Mouse (Mus musculus): Measurements from ENCODE around the gene Rassf1.
"Not testable (repeated sequence)": the region's sequence is repeated elsewhere in the genome, so short reads cannot be mapped to it uniquely, and the experiment has no call there.

The Rassf1 gene

DNA sequence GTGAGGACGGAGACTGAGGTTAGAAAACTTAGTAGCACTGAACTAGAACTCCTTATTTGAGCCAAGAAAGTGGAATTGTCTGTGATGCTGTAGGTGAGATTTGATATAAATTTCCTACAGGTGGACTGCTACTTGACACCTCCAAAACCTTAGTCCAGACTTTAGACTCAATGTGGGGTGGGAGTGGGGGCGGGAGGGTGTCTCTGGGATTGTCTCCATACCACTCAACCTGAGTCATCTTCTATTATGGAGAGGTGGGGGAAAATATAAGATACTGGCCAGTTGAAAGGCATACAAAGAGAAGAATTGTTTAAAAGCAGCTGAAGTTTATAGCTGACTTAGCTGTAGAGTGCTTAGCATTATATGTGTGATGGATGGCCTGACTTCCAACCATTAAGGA is 4.3 kb downstream of the Rassf1 start:
- in situ Hi-C loops (cut with MseI, MboI), result no loop called here

DNA sequence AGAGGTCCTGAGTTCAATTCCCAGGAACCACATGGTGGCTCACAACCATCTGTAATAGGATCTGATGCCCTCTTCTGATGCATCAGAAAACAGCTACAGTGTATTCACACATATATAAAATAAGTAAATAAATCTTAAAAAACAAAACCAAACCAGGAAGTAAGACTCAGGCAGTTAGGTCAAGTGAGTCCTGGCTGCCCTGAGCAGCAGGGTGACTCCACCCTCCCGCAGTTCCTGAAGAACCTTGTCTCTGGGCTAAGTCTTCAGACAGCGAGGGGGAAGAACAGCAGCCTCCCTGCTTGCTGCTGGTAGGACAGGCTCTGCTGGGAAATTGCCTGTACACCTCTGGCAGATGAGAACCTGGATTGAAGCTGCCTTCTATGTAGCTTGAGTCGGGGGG is 5.0 kb downstream of the Rassf1 start:
- in situ Hi-C loops (cut with MseI, MboI), result no loop called here

DNA sequence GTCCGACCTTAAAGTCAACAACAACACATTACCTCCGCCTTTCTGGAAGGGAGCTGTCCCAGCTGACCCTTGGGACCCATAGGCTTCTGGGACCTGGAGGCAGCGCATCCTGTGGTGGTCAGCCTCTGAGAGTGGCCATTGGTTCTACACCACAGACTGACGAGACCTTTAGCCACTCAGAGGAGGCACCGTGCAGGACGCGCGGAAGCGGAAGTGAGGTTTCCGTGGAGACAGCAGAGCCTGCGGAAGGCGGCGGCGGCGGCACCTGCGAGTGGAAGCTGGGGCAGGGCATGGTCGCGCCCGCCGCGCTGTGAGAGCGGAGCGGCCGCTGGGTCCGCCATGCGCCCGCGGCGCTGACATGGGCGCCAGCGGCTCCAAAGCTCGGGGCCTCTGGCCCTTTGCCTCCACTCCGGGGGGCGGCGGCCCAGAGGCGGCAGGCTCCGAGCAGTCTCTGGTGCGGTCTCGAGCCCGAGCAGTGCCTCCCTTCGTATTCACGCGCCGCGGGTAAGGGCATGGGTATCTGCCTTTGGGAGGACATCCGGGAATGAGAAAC is 11.8 kb downstream of the Rassf1 start, which contains the start of gene Tusc2:
Gene Tusc2 (plus strand): TSS at position 227 of the 553 bp plus-strand sequence.
- in situ Hi-C loops (cut with MseI, MboI), result no loop called here

DNA sequence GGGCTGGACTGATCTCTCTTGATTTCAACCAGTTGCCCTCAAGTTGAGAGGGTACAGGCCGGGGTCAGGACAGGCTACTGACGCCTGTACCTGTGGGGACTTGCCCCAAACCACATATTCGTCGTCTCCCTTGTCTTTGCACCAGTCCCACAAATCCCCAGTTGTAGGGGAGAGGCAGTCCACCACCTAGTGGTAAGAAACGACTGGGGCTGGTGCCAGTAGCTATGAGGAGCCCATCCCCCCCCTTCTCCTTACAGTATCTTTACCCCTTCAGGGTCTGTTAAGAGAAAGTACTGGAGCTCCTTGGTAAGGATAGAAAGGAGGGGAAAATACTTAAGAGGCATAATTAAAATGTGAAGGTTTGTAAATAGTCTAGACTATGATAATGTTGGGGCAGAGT is 14.2 kb downstream of the Rassf1 start:
- in situ Hi-C loops (cut with MseI, MboI), result not testable (repeated sequence)

DNA sequence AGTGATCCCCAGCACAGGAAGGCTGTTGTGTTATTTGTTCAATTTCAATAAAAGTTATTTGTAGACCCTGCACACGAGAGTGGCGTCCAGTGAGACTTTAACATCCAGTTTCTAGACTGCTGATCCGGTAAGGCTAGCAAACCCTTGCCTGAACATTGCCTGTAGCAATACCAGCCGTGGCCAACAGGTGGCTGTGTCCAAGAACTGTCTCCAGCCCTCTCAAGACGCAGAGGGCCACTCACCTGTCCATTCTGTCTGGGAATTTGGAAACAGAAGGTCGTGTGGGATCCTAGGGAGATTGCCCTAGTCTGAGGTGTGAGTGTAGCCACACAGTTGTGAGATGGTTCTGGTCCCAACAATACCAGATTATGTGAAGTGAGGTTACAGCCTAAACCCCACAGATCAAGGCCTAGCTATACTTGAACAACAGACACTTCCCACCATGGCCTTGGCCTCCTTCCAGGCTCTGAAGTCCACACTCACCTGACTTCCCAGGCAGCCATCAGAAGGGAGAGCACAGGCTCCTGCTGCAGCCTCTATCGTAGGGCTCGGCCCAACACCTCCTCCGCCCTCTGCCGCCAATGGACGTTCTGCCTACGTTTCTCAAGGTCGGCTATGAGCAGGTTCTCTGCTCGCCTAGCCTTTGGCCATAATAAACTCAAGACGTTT is 14.8 kb downstream of the Rassf1 start:
- in situ Hi-C loops (cut with MseI, MboI), result no loop called here

DNA sequence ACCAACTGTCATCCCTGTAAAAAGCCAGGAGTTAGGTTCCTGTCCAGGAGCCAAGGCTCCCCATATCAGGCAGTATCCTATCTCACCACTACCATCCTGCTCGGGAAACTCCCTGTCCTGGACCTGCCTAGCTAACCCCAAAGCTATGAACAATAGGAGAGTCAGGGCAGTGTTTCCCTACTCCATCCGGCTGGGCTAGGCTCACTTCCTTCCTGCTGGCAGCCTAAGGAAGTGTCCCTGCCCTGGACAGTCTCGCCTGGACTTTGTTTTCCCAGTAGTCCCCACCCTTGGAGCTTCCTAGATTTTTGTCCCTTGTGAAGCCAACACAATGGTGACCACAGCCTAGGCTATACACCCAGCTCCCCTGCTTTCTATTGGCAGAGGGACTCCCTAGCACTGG is 15.5 kb downstream of the Rassf1 start:
- in situ Hi-C loops (cut with MseI, MboI), result no loop called here

DNA sequence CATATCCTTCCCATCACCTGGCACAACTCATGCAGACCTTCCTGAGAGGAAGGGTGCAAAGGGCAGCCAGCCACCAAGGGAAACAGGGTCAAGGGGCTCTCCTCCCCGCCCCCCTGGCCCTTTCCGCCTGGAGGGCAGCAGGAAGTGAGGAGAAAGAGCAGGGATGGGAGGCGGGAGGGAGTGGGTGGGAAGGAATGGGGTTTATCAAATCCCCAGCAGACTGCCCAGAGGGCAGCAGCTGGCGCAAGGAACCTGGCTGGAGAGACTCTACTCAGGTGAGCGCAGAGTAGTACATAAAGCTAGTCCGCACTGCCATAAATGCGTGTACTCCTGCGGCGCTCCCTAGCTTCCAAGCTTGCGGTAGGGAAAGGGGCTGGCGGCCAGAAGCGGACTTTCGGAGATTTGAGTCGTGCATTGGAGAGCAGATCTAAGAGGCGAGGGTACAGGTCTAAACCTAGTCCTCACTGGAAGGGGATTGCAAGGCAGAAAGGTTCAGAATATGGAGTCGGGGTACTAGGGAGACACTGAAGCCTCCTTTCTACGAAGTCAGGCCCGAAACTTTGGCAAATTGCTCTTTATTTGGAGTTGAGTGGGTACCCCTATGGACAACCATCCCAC is 16.5 kb downstream of the Rassf1 start, which contains the start of gene Hyal2:
Gene Hyal2 (plus strand): TSS at position 244 of the 618 bp plus-strand sequence.
- in situ Hi-C loops (cut with MseI, MboI), result no loop called here

DNA sequence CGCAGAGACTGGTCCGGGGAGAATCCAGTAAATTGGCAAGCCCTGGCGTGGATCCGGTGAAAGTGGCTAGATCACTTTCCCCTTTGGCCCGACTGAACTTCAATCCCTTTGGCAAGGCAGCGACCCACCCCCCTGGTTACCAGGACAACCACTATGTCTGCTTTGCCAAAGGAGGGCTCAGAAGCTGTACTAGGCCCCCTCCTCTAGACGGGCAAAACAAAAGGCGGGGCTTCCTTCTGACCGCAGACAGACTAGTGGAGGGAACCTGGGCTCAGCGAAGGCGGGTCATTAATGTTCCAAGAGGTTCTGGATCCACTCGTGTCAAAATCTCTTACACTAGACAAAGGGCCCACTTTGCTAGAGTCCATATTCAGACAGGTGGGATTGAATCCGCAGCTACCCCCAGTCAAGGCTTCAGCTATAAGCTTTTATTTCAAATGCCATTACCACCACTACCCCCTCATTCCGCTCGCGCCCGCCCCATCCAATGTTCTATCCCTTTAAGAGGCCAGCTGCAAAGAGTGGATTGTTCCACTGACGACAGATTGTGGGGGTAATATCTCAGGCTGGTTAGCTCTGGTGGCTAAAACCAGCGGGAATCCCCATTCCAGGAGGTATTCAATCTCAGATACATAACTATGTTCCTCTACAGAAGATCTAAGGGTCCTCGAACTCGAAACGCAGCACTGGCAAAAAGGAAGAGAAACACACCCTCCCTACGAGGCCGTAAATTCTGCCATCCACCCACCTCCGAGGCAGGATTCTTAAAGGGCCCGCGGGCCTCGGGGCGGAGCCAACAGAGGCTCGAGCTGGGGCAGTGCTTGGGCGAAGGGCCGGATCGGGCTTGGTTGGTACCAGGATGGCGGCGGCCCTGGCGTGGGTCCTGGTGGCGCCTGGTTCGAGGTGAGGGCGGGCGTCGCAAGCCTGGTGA is 17.2 kb downstream of the Rassf1 start:
- in situ Hi-C loops (cut with MseI, MboI), result no loop called here

DNA sequence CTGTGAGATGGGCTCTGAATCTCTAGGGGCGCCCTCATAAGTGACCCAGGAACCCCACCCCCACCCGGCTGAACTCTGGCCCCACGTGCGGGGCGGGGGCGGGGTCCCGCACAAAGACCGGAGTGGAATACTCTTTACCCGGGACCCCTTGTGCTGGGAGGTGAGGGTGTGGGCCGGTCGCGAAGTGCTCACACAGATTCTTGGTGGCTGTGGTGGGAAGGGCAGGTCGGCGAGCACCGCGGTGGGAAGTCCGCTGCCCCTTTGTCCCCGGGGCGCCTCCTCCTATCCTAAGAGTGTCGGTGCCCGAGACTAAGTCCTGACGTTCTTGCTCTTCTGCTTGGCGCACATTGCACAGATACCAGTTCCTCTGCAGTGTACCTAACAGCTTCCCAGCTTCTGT is 17.9 kb downstream of the Rassf1 start:
- in situ Hi-C loops (cut with MseI, MboI), result no loop called here

DNA sequence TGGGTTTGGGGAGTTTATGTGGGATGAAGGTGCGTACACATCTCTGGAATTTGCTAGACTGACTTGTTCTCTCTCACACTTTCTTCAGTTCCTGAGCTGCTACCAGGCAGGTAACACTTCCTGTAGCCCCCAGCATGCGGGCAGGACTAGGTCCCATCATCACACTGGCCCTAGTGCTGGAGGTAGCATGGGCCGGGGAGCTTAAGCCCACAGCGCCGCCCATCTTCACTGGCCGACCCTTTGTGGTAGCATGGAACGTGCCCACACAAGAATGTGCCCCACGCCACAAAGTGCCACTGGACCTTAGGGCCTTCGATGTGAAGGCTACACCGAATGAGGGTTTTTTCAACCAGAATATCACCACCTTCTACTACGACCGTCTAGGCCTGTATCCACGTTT is 18.7 kb downstream of the Rassf1 start:
- in situ Hi-C loops (cut with MseI, MboI), result no loop called here

DNA sequence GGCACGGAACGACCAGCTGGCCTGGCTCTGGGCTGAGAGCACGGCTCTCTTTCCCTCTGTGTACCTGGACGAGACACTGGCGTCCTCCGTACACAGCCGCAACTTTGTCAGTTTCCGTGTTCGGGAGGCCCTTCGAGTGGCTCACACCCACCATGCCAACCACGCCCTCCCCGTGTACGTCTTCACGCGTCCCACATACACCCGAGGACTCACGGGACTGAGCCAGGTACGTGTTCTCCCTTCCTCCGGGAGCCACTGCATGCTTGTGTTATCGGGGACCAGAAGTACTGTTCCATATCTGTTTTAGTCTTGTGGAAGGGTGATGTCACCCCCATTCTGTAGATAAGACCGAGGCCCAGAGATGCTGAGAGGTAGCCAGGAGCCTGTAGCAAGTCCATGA is 19.5 kb downstream of the Rassf1 start:
- in situ Hi-C loops (cut with MseI, MboI), result no loop called here

DNA sequence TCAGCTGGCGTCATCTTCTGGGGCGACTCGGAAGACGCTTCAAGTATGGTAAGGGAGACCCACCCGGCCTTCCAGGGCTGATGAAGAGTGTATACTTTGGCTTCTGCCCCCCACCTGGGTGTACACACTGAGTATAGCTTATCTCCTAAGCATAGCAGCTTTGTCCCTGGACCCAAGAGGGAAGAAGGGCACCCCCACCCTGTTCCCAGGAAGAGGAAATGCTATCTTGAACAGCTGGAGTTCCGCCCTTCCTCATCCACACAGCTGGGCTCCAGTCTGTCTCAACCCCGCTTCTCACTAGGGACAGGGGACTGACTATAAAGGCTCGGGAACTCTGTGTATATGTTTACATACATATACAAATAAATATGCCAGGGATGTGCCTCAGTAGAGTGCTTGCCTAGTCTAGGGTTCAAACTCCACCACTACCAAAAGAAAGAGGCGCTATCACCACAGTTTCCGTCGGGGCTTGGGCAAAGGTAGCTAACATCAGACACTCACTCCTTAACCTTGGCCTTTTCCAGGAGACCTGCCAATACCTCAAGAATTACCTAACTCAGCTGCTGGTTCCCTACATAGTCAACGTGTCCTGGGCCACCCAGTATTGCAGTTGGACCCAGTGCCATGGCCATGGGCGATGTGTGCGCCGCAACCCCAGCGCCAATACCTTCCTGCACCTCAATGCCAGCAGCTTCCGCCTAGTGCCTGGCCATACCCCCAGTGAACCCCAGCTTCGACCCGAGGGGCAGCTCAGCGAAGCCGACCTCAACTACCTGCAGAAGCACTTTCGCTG is 20.4 kb downstream of the Rassf1 start:
- in situ Hi-C loops (cut with MseI, MboI), result no loop called here

DNA sequence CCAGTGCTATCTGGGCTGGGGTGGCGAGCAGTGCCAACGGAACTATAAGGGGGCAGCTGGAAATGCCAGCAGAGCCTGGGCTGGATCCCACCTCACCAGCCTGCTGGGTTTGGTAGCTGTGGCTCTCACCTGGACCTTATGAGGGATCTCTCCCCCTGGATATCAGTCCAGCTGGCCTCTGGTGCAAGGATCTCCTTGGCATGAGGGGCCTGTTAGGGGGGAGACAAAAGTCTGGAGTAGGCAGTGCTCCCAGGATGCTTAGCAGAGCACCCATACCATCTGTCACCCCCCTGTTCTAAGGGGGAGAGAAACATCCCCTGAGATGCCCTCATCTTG is 20.9 kb downstream of the Rassf1 start:
- in situ Hi-C loops (cut with MseI, MboI), result no loop called here

DNA sequence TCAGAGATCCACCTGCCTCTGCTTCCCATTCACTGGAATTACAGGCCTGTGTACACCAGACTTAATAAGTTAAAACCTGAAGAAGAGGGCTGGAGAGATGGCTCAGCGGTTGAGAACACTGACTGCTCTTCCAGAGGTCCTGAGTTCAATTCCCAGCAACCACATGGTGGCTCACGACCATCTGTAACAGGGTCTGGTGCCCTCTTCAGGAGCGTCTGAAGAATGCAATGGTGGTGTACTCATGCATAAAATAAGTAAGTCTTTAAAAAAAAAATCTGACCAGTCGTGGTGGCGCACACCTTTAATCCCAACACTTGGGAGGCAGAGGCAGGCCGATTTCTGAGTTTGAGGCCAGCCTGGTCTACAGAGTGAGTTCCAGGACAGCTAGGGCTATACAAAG is 22.4 kb downstream of the Rassf1 start:
- in situ Hi-C loops (cut with MseI, MboI), result not testable (repeated sequence)

DNA sequence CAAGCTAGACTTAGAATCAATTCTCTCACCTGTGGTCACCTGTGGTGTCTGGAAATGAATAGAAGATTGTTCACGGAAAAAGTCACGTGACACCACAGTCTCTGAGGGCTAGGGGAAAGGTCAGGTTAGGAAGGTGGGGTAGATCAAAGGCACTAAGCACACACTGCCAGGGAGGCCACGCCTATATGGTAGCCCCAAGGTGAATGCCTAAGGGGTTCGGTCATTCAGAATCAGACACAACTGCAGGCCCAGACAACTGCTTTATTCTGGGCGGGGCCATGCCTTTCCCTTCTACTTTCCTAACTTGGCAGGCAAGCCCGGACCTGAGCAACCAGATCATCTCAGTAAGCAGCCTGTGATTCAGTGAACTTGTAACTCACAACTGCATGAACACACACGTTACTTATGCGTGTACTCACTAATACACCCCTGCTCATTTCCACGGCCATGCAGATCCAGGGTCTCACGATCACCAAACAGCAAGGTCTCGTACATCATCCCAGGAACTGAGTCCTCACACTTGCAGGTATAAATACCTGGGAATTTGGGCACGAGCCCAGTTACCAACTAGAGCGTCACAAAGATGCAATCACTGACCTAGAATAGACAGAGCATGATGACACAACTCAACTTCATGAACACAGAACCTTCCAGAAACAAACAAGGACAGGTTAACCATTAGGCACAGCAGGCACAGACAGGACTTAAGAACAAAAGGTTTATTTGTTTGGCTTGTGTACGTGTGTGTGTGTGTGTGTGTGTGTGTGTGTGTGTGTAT is 24.4 kb downstream of the Rassf1 start:
- in situ Hi-C loops (cut with MseI, MboI), result no loop called here

DNA sequence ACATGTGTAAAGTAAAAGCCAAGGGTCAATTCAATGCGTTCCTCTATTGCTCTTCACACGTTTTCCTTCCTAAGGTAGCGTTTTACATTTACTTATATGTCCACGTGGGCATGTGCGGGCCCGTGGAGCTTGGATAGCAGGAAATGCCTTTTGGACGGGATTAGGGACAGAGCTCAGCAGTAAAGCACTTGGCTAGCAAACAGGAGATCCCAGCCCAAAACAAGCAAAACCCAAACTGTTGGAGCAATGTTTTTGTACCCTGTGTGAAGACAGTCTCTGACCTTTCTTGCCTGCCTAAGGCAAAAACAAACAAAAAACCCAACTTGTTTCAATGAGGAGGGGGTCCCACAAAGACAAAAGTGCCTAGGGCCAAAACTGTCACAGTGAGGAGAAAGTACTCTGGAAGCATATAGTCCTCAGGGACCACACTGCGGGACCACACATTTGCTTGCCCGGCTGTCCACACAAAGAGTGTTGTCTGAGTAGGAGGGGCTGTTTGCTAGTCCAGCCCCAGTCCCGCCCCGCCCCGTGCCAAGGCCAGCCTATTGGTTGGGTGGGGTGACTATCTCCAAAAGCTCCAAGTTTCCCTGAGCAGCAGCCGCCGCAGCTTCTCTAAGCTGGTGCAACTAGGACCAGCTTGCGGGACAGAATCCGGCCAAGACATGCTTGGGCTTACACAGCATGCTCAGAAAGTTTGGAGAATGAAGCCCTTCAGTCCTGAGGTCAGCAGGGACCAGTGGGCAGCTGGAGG is 25.2 kb downstream of the Rassf1 start, which contains the start of gene Hyal1:
Gene Hyal1 (plus strand): TSS at position 571 of the 751 bp plus-strand sequence.
- in situ Hi-C loops (cut with MseI, MboI), result no loop called here

DNA sequence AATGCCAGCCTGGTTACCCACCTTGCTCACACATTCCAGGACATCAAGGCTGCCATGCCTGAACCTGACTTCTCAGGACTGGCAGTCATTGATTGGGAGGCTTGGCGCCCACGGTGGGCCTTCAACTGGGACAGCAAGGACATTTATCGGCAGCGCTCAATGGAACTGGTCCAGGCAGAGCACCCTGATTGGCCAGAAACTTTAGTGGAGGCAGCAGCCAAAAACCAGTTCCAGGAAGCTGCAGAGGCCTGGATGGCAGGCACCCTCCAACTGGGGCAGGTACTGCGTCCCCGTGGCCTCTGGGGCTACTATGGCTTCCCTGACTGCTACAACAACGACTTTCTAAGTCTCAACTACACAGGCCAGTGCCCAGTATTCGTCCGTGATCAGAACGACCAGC is 26.5 kb downstream of the Rassf1 start:
- in situ Hi-C loops (cut with MseI, MboI), result no loop called here

DNA sequence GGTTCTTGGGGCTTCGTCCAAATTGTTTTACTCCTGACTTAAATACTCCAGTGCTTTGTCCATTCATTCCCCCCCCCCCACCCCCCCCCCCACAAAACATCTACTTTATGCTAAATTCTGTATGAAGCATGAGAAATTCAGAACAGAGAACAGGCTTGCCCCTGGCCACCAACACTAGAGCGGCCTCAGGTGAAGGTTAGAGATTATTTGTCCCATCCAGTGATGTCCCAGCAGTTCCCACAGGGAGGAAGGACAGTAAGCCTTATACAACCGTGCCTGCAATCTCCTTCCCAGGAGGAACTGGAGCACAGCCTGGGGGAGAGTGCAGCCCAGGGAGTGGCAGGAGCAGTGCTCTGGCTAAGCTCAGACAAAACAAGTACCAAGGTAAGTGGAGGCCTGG is 27.2 kb downstream of the Rassf1 start, which contains the start of gene Naa80:
Gene Naa80 (plus strand): TSS at position 301 of the 400 bp plus-strand sequence.
- in situ Hi-C loops (cut with MseI, MboI), result no loop called here

DNA sequence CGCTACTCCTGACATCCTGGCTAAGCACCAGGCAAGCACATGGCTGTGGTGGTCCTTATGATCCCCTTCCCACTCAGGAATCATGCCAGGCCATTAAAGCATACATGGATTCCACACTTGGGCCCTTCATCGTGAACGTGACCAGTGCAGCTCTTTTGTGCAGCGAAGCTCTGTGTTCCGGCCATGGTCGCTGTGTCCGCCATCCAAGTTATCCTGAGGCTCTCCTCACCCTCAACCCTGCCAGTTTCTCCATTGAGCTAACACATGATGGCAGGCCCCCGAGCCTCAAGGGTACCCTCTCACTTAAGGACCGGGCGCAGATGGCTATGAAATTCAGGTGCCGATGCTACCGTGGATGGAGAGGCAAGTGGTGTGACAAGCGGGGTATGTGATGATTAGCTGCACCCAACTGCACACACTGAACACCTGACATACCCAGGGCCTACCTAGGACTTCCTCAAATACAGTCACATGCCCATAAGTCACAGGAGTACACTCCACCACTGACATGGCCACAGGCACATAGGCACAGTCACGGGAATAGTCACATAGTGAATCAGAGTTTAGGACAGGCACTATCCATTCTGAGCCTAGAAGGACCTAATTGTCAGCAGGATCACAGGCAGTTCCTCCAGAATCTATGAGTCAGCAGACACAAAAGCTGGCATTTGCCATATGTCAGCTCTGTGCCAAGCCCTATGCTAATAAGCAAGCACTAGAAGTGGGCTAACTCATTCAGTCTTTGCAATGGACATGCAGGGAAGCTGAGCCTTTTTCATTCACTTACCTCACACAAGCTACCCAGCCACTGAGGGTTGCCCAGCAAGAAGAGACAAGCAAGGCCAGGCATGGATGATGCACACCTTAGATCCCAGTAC is 27.9 kb downstream of the Rassf1 start:
- in situ Hi-C loops (cut with MseI, MboI), result no loop called here

Data from mouse trophoblast stem cell (cell line).